Comparison of ENCODE assay signal across 27 mouse cellular contexts in genomic region chr16:16902329-16902728, GRCm38 (mm10). TPM values are rescaled to one million over a fixed set of nuclear protein-coding genes. Genes with fewer than 3 reads are reported as not detected.
DNase-seq lines count a peak whose midpoint lies in the region; ATAC-seq and TF ChIP-seq lines count a peak whose summit lies in the region.
"Had no signal": no experiment of that assay in that cellular context is flagged by ENCODE, and none has a peak within 500 bp of the region (broad histone marks: within the 10 kb centered on the region; RNA-seq: fewer than 3 reads in every experiment).

No protein-coding gene starts in this region.

- 72% methylated on average over 4 of the region's 4 CpGs for WGBS in heart, embryonic 16.5 days

- H3K9ac ChIP-seq in heart, embryonic 16.5 days (ENCODE audit: low read length), result no peak overlapping the region
- H3K9ac ChIP-seq: forebrain, embryonic 13.5 days; hindbrain, embryonic 13.5 days; neural tube, embryonic 12.5 days had no signal

- no peaks in the 10 kb centered on the region for H3K9me3 ChIP-seq in heart, embryonic 16.5 days (replicated peaks; ENCODE audit: control insufficient read depth, low read length)
- H3K9me3 ChIP-seq: forebrain, embryonic 13.5 days; hindbrain, embryonic 13.5 days; neural tube, embryonic 12.5 days had no signal

- H3K27me3 ChIP-seq in heart, embryonic 16.5 days (ENCODE audit: control insufficient read depth, insufficient read depth, low read length), result no peaks in the 10 kb centered on the region
- H3K27me3 ChIP-seq: forebrain, embryonic 13.5 days; hindbrain, embryonic 13.5 days; neural tube, embryonic 12.5 days; Patski had no signal

- H3K4me2 ChIP-seq in heart, embryonic 16.5 days (ENCODE audit: low read depth, low read length), result no peak overlapping the region
- H3K4me2 ChIP-seq: forebrain, embryonic 13.5 days; hindbrain, embryonic 13.5 days; liver, embryonic 11.5 days; midbrain, embryonic 11.5 days; neural tube, embryonic 12.5 days had no signal

- intact Hi-C loops in heart, postnatal 25 days (cut with DNase I), result no loop called here

- no peak for TF ChIP-seq CTCF in layer of hippocampus, adult 2 months (conservative IDR thresholded peaks at IDR 0.05)

- peak; percentile 87 for DNase-seq in heart, adult 11 months
- DNase-seq in heart, adult 8-10 months (ENCODE audit: low spot score), result no peak
- DNase-seq in heart, postnatal 25 days (ENCODE audit: low spot score), result no peak
- DNase-seq in layer of hippocampus, adult 2 months (ENCODE audit: low spot score in 2 of 2), result no peak
- DNase-seq in layer of hippocampus, postnatal 25 days (ENCODE audit: extremely low spot score in 1 of 2, low spot score in 1 of 2), result no peak
- DNase-seq in frontal cortex, postnatal 14 days (ENCODE audit: low spot score in 2 of 2), result no peak
- DNase-seq: adrenal gland, adult 8-10 months; cerebellum, adult 9-10 months; gastrocnemius, postnatal 25 days; lung, postnatal 36 days; right cerebral cortex, adult 18-20 months had no signal

- peak overlapping the region; percentile 66 for H3K27ac ChIP-seq in heart, embryonic 16.5 days (ENCODE audit: low read length)
- peak overlapping the region; percentile 28; the same call in 1 of the 2 replicates for H3K27ac ChIP-seq in layer of hippocampus, adult 2 months
- H3K27ac ChIP-seq in brown adipose tissue, adult 24 weeks (replicated peaks; ENCODE audit: low read depth, low read length), result peak overlapping the region; percentile 86
- H3K27ac ChIP-seq: forebrain, embryonic 13.5 days; hindbrain, embryonic 13.5 days; neural tube, embryonic 12.5 days; stomach, postnatal 0 days had no signal

- no peaks in the 10 kb centered on the region; the same call in 1 of the 2 replicates for H3K4me1 ChIP-seq in heart, embryonic 16.5 days (ENCODE audit: control insufficient read depth, insufficient read depth, low read length)
- peaks cover 43% of the 10 kb centered on the region for H3K4me1 ChIP-seq in brown adipose tissue, adult 24 weeks (ENCODE audit: control insufficient read depth, insufficient read depth, insufficient read length, low read length)

- peak; percentile 15; the same call in 1 of the 2 replicates for ATAC-seq in heart, embryonic 16.5 days (replicated peaks; ENCODE audit: extremely low read depth, insufficient read depth, low FRiP score)
- ATAC-seq: CD4-positive, CD25-positive, alpha-beta regulatory T cell, adult 4 months; forebrain, embryonic 13.5 days; inflammation-experienced regulatory T-cells, adult 6 months; Patski had no signal

- H3K36me3 ChIP-seq in heart, embryonic 16.5 days (ENCODE audit: control insufficient read depth, insufficient read depth), result peaks cover 15% of the 10 kb centered on the region

- H3K4me3 ChIP-seq in heart, embryonic 16.5 days (ENCODE audit: low read length), result no peak overlapping the region
- H3K4me3 ChIP-seq in layer of hippocampus, adult 2 months, result no peak overlapping the region
- no peak overlapping the region for H3K4me3 ChIP-seq in brown adipose tissue, adult 24 weeks (ENCODE audit: insufficient read depth, low read depth, low read length)
- H3K4me3 ChIP-seq: forebrain, embryonic 13.5 days; hindbrain, embryonic 13.5 days; neural tube, embryonic 12.5 days had no signal

RNA-seq across cellular contexts. Expression of gene Ppm1f, which starts 6.1 kb away (rescaled TPM):
- total RNA-seq in heart, adult 8-10 months (2022), result 10 to 100 TPM; 24.7 to 32.6 (median 29.8) TPM
- polyA plus RNA-seq in heart, embryonic 16.5 days (2015; fragmentation: Nextera tagmentation; extraction: Ambion mirVana), result 25.8 and 28.5 TPM in 2 replicates
- total RNA-seq in heart, postnatal 25 days (2021), result 10 to 100 TPM; 21.5 to 31.2 TPM
- total RNA-seq in layer of hippocampus, adult 2 months (2021), result 10 to 100 TPM; 45.5 to 51.4 TPM
- total RNA-seq in layer of hippocampus, postnatal 25 days (2021), result 10 to 100 TPM; 43.2 to 44.0 TPM
- polyA plus RNA-seq in brown adipose tissue, adult 24 weeks (2012; ENCODE audit: insufficient read depth, insufficient read length, missing spikeins), result 10.7 and 12.8 TPM in 2 replicates

RNA-seq across cellular contexts. Expression of gene Vpreb1, which starts 31.7 kb away (rescaled TPM):
- not detected for total RNA-seq in heart, adult 8-10 months (2022)
- polyA plus RNA-seq in heart, embryonic 16.5 days (2015; fragmentation: Nextera tagmentation; extraction: Ambion mirVana), result 1.4 and 1.5 TPM in 2 replicates
- total RNA-seq in heart, postnatal 25 days (2021), result under 1 TPM in 1 of 2 experiments, not detected in 1; 0.34 TPM
- under 1 TPM; 0.49 to 0.51 TPM for total RNA-seq in layer of hippocampus, adult 2 months (2021)
- 1 to 10 TPM in 1 of 2 experiments, under 1 TPM in 1; 0.52 to 1.6 TPM for total RNA-seq in layer of hippocampus, postnatal 25 days (2021)
- 2.9 TPM in 1 of 2 replicates, not detected in the other for polyA plus RNA-seq in brown adipose tissue, adult 24 weeks (2012; ENCODE audit: insufficient read depth, insufficient read length, missing spikeins)
- total RNA-seq: gastrocnemius, postnatal 25 days had no signal

RNA-seq across cellular contexts. Expression of gene Top3b, which starts 31.8 kb away (rescaled TPM):
- total RNA-seq in heart, adult 8-10 months (2022), result 10 to 100 TPM; 23.7 to 31.4 (median 24.6) TPM
- polyA plus RNA-seq in heart, embryonic 16.5 days (2015; fragmentation: Nextera tagmentation; extraction: Ambion mirVana), result 45.1 and 45.2 TPM in 2 replicates
- 10 to 100 TPM; 33.0 to 33.2 TPM for total RNA-seq in heart, postnatal 25 days (2021)
- 10 to 100 TPM; 69.9 to 75.5 TPM for total RNA-seq in layer of hippocampus, adult 2 months (2021)
- 10 to 100 TPM; 61.5 to 70.4 TPM for total RNA-seq in layer of hippocampus, postnatal 25 days (2021)
- polyA plus RNA-seq in brown adipose tissue, adult 24 weeks (2012; ENCODE audit: insufficient read depth, insufficient read length, missing spikeins), result 22.0 and 30.5 TPM in 2 replicates

RNA-seq across cellular contexts. Expression of gene Igll1, which starts 38.5 kb away (rescaled TPM):
- total RNA-seq in heart, adult 8-10 months (2022), result not detected
- 0.24 TPM in 1 of 2 replicates, not detected in the other for polyA plus RNA-seq in heart, embryonic 16.5 days (2015; fragmentation: Nextera tagmentation; extraction: Ambion mirVana)
- not detected for total RNA-seq in heart, postnatal 25 days (2021)
- not detected for total RNA-seq in layer of hippocampus, adult 2 months (2021)
- not detected for total RNA-seq in layer of hippocampus, postnatal 25 days (2021)
- polyA plus RNA-seq in brown adipose tissue, adult 24 weeks (2012; ENCODE audit: insufficient read depth, insufficient read length, missing spikeins), result not detected in 2 replicates
- total RNA-seq: adrenal gland, adult 8-10 months; gastrocnemius, postnatal 25 days; layer of hippocampus, postnatal 10 days had no signal
- polyA plus RNA-seq: CD4-positive, CD25-positive, alpha-beta regulatory T cell, adult 4 months; cortical plate, adult 2 months; embryonic facial prominence, embryonic 11.5 days; frontal cortex, adult 2 months; inflammation-experienced regulatory T-cells, adult 6 months; limb, embryonic 11.5 days; liver, embryonic 11.5 days; midbrain, embryonic 11.5 days; neural tube, embryonic 12.5 days; Patski; stomach, postnatal 0 days had no signal

Comparison
In these comparisons a context has a peak if more than half of its experiments do, and no peak if none do; other contexts are left out.
1. H3K27ac ChIP-seq: peak in every context shown above with its lines; median percentile 86 in brown adipose tissue, adult 24 weeks; 66 in heart, embryonic 16.5 days; 28 in layer of hippocampus, adult 2 months.